Mouse (Mus musculus): Measurements from ENCODE around the gene Foxk1.

Gene Foxk1

DNA sequence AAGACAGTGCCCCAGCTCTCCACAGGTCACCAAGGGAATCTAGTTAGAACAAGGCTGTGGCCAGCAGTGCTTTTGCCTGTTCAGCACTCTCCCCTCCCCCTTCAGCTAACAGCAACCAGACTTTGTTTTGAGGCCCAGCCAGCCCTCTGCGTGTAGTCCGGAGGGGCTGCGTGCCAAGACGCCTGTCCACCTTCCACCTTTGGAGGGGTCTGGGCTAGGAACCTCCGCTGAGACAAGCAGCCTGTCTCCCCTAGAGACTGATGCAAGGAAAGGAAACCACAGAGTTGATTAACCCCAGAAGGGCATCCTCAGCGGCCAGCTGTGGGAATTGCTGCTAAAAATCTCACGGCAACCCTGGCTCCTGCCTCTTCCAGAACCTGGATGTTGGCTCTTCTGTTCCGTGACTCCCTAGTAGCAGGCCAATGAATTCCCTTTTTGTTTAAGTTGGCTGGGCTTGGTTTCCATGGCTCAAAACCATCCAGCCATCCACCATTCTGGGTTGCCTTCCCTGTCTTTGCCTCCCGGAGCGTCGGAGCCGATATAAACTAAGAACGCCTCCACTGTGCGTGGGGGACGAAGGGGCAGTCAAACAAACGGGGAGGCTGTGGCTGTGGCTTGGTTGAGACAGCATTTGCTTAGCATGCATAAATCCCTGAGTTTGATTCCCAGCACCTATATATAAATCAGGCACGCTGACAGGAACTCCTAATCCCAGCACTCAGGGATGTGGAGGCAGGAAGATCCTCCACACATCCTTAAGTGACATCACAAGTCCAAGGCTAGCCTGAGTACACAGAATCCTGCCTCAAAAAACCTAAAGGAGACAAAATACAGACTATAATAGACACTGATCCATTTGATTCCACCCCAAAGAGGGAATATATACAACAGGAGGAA, 14.3 kb upstream of the Foxk1 start:
- no peak for DNase-seq (ENCODE audit: extremely low read depth, low read depth, low spot score)

DNA sequence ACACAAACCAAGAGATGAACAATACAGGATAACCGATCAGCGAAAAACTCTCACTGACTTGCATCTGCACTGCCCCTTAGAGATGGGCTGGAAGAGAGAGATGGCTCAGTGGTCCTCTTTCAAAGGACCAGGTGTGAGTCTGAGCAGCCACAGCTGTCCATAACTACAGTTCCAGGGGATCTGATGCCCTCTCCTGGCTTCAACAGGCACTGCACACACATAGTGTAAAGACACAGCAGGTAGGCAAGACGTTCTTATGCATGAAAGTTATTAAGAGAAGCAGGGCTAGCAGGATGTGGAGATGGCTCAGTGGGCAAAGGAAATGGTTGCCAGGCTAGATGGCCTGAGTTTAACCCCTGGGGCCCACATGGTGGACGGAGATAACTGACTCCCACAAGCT, 13.6 kb upstream of the Foxk1 start:
- no peak for DNase-seq (ENCODE audit: extremely low read depth, low read depth, low spot score)

DNA sequence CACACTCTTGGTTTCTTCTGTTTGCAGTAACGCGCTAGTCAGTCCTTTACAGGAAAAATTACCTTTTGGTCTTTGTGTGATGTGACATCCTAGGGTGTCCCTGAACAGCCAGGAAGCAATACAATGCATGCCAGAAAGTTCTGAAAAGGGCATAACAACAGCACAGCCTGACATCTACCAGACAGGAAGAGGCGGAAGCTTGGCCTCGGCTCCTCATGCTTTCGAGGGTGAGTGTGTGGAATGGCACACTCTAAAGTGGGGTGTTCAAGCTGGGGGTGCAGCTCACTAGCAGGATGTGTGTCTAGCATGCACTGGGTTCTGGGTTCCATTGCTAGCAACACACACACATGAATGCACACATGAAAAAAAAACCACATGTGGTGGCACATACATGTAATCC, 9.6 kb upstream of the Foxk1 start:
- DNase-seq (ENCODE audit: extremely low read depth, low read depth, low spot score) = no peak

DNA sequence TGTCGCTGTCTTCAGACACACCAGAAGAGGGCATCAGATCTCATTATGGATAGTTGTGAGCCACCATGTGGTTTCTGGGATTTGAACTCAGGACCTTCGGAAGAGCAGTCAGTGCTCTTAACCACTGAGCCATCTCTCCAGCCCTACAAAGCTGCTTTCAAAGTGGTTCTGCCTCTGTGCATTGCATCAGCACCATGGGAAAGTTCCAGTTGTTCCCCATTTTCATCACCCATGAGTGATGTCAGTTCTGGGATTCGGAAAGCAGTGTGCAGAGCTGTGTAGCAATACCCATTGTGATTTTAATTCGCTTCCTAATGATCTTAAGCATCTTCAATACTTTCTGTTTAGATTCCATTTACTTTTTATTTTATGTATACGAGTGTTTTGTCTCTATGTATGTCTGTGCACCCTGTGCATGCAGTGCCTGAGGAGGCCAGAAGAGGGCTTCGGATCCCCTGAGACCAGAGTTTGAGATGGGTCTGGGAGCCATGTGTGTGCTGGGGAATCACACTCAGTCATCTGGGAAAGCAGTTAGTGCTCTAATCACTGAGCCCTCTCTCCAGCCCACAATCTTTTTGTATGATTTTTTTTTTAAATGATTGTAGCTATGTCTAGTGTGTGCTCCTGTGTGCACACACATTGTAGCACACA, 6.6 kb upstream of the Foxk1 start:
- DNase-seq (ENCODE audit: extremely low read depth, low read depth, low spot score) = no peak

DNA sequence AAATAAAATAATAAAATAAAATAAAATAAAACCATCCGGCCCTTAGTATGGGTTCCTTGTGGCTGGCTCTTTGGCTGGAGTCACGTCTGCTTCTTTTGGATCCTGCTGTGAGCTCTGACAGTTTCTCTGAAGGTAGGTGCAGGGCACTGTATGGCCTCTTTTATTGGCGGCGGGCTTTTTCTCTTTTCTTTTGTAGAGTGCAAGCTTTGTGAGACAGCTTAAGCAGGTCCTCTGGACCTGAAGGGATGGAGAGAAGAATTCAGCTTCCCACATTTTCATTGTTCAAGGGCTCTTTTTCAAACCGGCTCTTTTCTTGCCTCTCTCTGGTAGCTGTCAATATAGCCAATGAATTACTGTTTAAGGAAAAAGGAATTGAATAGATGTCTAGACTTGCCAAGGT, 5.4 kb upstream of the Foxk1 start:
- DNase-seq (ENCODE audit: extremely low read depth, low read depth, low spot score) = no peak

DNA sequence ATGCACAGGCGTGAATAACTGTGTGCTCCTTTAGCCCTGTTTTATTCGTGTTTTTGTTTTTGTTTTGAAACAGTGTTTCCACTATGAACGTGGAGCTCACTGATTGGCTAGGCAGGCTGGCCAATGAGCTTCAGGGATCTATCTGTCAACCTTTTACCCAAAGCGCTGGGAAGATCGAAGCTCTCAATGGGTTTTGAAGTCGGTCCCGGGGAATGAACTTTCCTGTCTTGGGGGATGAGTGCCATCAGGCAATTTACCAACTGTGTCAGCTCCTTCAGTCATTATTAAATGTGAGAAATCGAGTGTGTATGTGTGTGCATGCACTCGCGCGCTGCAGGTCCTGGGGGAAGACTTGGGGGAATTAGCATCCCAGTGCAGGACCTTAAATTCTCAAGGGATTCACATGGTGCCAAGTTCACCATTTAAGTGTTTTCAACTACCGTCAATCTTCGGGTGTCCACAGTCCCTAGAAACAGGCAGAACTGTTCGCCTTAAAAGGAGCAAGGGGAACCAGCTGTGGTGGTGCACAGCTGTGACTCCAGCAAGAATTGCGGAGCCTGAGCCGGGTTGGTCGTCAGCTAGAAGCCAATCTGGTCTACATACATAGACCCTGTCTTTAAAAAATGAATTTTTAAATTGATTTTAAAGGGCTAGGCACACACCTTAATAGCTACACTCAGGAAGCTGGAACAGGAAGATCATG, 965 bp upstream of the Foxk1 start:
- DNase-seq (ENCODE audit: extremely low read depth, low read depth, low spot score) = no peak

DNA sequence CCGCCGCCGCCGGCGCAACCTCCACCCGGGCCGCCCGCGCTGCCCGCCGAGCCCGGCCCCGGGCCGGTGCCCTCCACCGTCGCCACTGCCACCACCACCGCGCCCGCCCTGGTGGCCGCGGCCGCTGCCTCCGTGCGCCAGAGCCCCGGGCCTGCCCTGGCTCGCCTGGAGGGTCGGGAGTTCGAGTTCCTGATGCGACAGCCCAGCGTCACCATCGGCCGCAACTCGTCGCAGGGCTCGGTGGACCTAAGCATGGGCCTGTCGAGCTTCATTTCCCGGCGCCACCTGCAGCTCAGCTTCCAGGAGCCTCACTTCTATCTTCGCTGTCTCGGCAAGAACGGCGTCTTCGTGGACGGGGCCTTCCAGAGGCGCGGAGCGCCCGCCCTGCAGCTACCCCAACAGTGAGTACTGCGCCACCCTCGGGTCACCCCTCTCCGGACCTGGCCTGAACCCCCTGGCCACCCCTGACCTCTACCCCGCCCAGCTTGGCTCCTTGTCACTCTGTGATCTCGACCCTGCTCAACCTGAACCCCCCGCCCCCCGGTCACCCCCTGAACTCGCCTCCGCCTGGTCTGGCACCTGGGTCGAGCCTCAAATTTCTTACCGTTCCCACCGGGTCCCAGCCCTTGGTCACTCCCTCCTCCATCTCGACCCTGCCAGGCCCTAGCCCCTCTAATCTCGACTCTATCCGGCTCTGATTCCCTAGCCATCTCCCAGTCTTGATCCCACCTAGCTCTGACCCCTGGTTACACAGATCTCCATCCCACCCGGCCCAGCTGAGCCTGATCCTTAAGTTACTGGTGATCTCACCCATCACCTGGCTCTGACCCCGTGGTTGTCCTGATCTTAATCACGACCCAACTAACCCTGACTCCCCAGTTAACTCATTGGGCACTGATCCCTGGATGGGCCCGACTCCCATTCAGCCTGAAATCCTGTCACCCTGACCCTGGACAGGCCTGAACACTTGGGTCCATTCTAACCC, 636 bp downstream of the Foxk1 start:
- DNase-seq (ENCODE audit: extremely low read depth, low read depth, low spot score) = no peak

DNA sequence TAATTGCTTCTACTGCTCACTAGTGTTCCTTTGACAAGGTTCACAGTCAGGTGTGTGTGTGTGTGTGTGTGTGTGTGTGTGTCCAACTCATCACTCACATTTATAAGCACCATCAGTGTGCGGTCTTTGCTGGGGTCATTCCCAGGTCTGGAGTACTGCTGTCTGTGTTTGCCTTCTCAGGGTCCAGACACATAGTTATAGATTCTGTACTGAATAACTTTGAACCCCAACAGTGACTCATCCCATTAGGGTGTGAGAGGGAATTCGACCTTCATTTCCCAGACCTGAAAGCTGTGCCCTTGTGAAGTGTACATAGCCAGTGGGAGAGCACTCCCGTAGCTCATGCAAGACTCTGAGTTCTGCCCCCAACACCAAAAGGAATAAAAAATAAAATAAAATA, 2.4 kb downstream of the Foxk1 start:
- no peak for DNase-seq (ENCODE audit: extremely low read depth, low read depth, low spot score)

DNA sequence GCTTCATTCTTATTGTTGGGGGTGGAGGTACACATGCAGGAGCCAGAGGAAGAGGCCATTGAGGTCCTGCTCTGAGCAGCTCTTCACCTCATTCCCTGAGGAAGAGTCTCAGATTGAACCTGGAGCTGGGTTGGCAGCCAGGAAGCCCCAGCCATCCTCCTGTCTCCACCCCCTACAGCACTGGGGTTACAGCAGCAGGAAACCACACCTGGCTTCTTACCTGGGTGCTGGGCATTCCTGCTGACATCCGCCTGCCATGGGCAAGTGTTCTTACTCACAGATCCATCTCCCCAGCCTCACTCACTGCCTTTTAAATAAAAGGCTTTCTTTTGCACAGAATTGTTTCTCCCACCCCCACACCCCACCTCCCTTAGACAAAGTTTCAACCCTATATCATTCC, 3.0 kb downstream of the Foxk1 start:
- DNase-seq (ENCODE audit: extremely low read depth, low read depth, low spot score) = no peak

DNA sequence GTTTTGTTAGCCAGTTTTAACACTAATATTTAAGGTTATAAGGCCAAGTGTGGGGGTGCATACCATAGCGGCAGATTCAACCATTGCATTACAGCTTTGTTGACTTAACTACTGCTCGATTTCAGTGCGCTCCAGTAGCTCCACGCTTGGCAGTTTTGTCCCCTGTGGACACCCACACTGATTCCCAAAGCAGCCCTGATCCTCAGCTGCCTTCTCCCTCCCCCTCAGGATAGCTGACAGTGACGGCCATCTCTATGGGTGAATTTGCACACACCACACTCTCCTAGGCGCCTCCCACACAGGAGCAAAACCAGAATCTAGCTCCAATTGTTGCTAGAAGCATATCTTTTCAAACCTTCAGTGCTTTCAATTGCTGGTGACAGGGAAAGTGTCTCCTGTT, 4.1 kb downstream of the Foxk1 start:
- no peak for DNase-seq (ENCODE audit: extremely low read depth, low read depth, low spot score)

DNA sequence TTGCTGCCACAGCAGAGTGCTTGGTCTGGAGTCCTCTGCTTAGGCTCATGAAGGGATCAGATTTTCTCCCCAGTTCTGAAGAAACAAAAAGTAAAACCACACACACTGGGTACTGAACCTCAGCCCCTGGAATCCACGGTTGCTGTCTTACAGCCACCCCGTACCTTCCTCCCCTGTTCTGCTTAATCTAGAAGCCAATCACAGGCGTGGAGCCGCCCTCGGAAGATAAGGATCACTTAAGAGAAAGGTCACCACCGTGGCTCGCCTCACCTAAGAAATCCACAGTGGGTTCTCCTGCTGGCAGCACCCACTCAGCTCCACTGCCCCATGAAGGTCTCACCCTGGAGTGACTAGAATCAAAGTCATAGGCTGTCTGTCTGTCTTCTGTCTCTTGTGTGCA, 5.1 kb downstream of the Foxk1 start:
- DNase-seq (ENCODE audit: extremely low read depth, low read depth, low spot score) = no peak

DNA sequence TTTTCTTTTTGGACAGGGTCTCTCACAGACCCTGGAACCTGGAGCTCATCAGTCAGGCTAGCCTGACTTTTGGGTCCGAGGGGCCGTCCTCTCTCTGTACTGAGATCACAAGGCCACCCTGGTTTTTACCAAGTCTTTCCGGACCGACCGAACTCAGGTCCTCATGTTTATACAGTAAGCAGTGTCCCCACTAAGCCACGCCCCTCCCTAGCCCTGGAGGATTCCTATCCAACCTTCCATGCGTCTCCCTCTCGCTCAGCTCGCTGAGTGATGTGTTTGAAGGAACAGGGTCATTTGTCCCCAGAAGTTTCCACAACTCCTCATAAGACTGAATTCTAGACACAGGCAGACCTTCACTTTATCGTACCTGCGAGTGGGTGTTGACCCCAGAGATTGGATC, 5.6 kb downstream of the Foxk1 start:
- DNase-seq (ENCODE audit: extremely low read depth, low read depth, low spot score) = no peak

DNA sequence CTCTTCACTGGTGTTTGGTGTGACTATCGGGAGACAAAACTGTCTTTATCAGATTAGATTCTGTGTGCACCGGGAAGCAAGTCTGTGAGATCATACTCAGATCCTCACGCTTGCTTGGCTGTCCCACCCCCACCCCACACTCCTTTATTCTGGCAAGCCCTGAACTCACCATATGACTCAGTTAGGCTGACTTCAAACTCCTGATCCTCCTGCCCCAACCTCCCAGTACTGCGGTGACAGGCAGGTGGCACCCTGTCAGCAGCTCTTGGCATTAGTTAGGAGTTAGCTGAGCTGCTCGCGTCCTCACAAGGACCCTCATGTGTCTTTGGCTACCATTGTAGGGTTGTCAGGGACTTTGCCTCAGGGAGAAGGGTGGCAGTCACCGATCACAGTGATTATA, 6.1 kb downstream of the Foxk1 start:
- no peak for DNase-seq (ENCODE audit: extremely low read depth, low read depth, low spot score)

DNA sequence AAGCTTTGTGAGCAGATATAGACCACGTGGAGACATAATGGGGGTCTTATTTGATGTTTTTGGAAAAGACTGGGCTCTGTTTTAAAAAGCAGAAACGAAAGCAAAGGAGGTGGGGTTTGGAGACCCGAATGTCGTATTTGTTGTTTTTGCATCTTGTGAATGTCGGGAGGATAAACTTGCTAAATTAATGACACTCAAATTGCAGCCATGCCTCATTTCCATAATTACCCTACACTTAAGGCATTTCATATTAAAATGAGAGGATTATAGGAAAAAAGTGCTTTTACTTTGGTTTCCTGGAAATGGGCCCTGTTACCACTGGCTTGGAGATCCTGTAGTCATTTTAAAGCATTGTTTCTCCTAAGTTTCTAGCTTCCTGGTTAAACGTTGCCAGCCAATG, 7.9 kb downstream of the Foxk1 start:
- no peak for DNase-seq (ENCODE audit: extremely low read depth, low read depth, low spot score)

DNA sequence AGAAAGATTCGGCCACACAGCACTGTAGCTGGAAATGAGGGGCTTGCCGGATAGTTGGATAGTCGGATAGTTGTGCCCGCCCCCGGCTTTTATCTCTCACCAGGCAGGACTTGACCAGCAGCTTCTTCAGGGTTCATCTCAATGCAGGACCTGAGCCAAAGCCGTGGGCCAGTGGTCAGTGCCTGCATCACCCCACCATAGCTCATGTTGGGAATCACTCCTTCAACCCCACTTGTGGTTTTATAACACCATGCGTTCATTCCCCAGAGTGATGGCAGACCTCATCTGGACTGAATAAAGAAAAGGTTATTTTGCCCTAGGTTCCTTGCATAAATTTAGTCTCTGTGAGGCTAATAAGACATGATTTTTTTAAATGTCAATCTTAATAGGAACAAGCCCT, 9.1 kb downstream of the Foxk1 start:
- no peak for DNase-seq (ENCODE audit: extremely low read depth, low read depth, low spot score)

DNA sequence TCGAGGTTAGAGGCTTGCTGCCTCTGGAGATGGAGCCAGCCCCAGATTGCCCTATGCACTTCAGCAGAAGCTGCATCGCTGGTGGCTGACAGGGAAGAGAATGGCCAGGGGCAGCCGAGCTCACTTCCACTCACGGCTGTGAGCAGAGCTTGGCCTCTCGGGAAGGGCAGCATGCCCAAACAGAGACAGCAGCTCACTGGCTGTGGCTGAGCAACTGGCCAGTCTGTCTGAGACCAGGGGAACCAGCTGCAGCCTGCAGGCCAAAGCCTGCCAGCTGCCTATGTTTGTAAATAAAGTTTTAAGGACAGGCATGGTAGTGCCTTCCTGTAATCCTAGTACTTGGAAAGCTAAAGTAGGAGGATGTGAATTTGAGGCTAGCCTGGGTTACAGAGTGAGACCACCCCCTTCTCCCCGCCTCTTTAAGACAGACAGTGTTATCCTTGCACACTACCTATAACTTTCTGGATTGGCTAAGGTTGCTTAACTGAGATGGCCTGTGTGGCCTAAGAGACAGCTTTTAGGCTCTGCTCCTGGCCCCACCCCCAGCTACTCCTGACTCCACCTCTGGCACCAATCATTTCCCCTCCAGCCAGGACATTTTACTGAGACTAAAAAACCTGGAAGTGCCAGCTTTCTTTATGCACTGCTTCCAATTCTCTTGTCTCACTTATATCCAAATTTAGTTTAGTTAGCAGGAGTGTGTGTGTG, 11.5 kb downstream of the Foxk1 start:
- no peak for DNase-seq (ENCODE audit: extremely low read depth, low read depth, low spot score)

DNA sequence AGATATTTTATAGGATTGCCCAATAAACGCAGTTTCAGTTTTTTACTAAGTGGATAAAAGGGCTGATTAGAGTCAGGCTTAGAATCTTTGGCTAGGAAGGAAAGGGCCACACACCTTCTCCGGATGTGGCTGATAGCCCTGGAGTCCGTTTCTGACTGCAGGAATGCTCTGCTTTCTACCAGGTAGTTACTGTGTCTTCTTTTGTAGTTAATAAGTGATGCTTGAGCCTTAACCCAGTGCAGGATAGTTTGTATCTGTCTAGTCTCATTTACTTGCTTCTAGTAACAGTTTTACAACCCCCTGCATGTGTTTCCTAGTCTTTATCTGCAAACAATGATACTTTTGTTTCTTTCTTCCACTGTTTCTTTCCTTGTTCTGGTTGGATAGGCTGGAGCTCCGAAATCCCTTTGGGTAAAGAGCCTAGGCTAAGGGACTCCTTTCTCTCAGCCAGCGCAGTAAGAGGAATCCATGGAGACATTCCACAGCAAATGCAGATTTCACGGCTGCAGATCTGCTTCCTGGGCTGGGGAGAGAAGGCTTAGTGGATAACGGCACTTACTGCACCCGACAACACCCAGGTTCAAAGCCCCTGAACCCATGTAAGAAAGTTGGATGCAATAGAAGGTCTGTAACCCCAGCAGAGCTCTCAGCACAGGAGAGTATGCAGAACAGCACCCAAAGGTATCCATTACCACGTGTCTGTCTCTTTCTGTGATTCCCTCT, 12.6 kb downstream of the Foxk1 start:
- DNase-seq (ENCODE audit: extremely low read depth, low read depth, low spot score) = no peak

DNA sequence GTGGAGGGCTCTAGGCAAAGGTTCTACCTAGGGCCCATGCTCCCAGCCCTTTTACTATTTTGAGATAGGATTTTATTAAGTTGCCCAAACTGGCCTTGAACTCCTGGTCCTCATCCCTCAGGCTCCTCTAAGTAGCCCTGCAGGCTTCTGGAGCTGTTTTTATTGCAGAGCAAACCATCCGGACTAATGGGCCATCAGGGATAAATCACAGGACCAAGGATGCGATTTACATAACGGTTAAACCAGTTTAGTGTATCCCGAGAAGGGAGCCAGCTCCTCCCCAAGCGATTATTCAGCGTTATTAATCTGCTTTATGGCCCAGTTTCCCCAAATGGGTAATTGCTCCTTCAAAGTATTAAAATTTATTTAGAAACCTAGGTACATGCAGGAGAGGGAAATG, 14.1 kb downstream of the Foxk1 start:
- DNase-seq (ENCODE audit: extremely low read depth, low read depth, low spot score) = no peak

DNA sequence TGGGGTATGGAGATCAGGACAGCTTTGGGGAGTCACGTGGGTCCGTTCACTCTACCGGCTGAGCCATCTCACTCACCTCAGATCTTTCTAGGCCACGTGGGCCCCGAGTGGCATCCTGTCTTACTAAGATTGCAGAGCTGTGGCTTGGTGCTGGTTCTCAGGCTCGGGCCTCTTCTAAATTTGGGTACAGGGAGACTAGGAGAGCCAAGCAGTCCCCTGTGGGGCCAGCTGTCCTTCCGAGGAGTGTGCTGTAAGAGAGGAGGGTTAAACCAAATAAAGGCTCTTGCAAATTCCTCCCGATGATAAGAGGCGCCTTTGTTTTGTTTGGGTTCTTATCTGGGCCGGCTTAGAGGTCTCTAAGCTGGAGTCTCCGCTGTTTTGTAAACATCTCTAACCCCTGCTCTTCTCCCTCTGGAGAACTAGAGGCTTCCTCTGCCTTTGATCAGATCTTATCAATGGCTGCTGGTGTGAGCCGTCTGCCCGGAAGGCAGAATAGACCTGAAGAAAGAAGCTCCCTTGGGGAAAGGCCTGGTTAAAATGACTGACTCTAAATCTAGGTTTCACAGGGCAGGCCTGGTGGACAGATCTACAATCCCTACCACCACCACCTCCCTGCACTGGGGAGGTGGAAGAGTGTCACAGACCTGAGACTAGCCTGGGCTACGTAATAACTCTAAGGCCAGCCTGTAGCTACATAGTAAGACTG, 14.9 kb downstream of the Foxk1 start:
- DNase-seq (ENCODE audit: extremely low read depth, low read depth, low spot score) = no peak

Measured in fat pad, adult 2 months (tissue).